Mouse (Mus musculus): Measurements from ENCODE around the gene Acp6.

DNA sequence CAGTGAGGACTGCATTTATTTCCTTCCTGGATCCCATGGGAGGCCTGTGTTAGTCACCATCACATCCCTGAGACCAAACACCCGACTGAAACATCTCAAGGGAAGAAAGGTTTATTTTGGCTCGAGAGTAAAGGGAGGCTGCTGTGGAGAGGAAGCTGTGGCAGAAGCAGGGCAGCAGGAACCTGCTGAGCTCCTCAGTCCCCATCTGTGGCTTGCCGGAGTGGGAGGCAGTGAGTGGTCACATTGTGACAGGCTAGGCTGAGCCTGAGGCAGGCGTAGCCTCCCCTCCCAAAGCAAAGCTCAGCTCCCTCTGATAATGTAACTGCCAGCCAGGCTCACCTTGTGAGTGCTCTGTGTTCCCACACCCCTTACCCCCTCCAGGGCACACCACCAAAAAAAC lies 8.5 kb downstream of the Acp6 start:
- TF ChIP-seq POLR2A (IDR thresholded peaks at IDR 0.05; ENCODE audit: low read depth, low read length) (no peak), CTCF (IDR thresholded peaks at IDR 0.05; ENCODE audit: borderline replicate concordance, insufficient read depth, low read length) (no peak)
